Mouse (Mus musculus): ENCODE measurements at regions not wholly inside any gene's neighbourhood (a gene's known extent, or its start where the extent isn't known, plus 50 kb on each side); places are given as distances from the start of the nearest gene placed in this dataset.

DNA sequence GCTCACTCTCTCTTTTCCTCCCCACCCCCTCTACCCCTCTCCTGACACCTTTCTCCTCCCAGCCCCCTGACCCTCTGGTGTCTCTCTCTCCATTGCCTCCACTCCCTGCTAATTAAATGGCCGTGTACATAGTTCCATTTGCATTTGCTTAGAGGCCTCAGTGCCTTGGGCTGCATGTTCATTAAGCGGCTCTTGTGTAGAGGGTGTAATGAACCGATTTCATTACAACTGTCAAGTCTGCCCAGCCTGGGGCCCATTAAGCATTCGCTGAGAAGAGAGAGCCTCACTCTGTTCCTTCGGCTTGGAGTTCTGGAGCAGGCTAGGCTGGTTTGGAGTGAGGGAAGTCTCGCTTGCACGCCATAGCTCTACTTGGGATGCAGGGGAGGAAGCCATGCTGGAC is 376.4 kb downstream of the Ptpru start:
- DNase-seq (ENCODE audit: low spot score) = no peak

DNA sequence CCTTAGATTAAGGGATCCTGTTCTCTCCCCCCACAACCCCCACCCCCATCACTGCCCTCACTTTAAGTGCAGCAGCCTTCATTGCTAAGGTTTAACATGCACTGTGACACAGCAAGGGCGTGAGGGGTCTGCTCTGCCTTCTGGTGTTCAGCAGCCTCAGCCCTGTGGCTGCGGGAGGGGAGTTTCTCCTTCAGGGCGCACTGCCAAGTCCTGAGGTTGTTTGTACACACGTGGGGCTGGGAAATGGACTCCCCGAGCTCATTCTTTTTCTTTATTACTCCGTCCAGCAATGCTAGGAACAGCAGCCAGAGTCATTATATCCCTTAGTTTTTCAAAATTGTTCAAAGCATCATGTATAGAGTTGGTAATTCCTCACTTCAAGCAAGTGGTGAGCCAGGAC is 363.1 kb downstream of the Ptpru start:
- Histone ChIP-seq H3K9ac (ENCODE audit: low read depth, low read length) (no peak overlapping the region), H3K4me1 (replicated peaks; ENCODE audit: insufficient read depth, low read length) (no peaks in the 10 kb centered on the region), H3K4me3 (replicated peaks; ENCODE audit: low read depth, low read length) (no peak overlapping the region), H3K27ac (no peak overlapping the region), H3K4me2 (ENCODE audit: low read length) (no peak overlapping the region), H3K36me3 (ENCODE audit: insufficient read depth, low read length) (no peaks in the 10 kb centered on the region), H3K9me3 (replicated peaks; ENCODE audit: low read length) (no peaks in the 10 kb centered on the region), H3K27me3 (ENCODE audit: insufficient read depth, low read length) (no peaks in the 10 kb centered on the region)
- no peak for TF ChIP-seq CTCF (IDR thresholded peaks at IDR 0.05; ENCODE audit: low read depth)
- peak; percentile 24 for DNase-seq (ENCODE audit: low spot score)
- no peak for ATAC-seq (replicated peaks; ENCODE audit: low FRiP score, low read depth)
- WGBS = 44% methylated on average over 6 of the region's 6 CpGs

More for the DNA sequence above, 376.4 kb downstream of the Ptpru start:
- Histone ChIP-seq H3K27ac (no peak overlapping the region), H3K27me3 (ENCODE audit: insufficient read depth, low read length) (no peaks in the 10 kb centered on the region), H3K9ac (ENCODE audit: low read depth, low read length) (no peak overlapping the region), H3K4me2 (ENCODE audit: low read length) (no peak overlapping the region), H3K4me3 (replicated peaks; ENCODE audit: low read depth, low read length) (no peak overlapping the region), H3K9me3 (replicated peaks; ENCODE audit: low read length) (no peaks in the 10 kb centered on the region), H3K4me1 (replicated peaks; ENCODE audit: insufficient read depth, low read length) (no peaks in the 10 kb centered on the region), H3K36me3 (ENCODE audit: insufficient read depth, low read length) (no peaks in the 10 kb centered on the region)
- TF ChIP-seq CTCF (IDR thresholded peaks at IDR 0.05; ENCODE audit: low read depth) = no peak
- WGBS = 52% methylated on average over 7 of the region's 7 CpGs
- no peak for ATAC-seq (replicated peaks; ENCODE audit: low FRiP score, low read depth)

DNA sequence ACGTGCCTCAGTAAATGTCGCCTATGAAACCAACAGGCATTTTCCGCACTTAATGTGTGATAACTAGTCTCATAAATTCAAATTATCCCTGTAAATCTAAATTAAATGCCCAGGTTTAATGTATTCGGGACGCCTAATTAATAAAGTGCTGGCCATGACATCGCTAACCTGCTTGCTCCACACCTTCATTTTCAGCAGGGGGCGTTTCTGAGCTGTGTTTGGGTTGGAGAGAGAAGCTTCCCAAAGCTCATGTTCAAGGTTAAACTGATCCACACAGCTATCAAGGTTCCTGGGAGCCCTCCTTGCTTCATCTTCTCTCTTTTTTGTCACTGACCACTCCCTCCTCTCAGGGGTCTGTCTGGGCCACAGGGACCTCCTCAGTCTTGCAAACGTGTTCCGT is 359.2 kb downstream of the Ptpru start:
- TF ChIP-seq CTCF (IDR thresholded peaks at IDR 0.05; ENCODE audit: low read depth) = peak; percentile 49
- Histone ChIP-seq H3K4me2 (ENCODE audit: low read length) (no peak overlapping the region), H3K27ac (no peak overlapping the region), H3K9me3 (replicated peaks; ENCODE audit: low read length) (no peaks in the 10 kb centered on the region), H3K36me3 (ENCODE audit: insufficient read depth, low read length) (no peaks in the 10 kb centered on the region), H3K9ac (ENCODE audit: low read depth, low read length) (no peak overlapping the region), H3K4me3 (replicated peaks; ENCODE audit: low read depth, low read length) (no peak overlapping the region), H3K27me3 (ENCODE audit: insufficient read depth, low read length) (no peaks in the 10 kb centered on the region), H3K4me1 (replicated peaks; ENCODE audit: insufficient read depth, low read length) (no peaks in the 10 kb centered on the region)
- no peak for DNase-seq (ENCODE audit: low spot score)
- 51% methylated on average over 9 of the region's 9 CpGs for WGBS
- ATAC-seq (replicated peaks; ENCODE audit: low FRiP score, low read depth) = no peak

DNA sequence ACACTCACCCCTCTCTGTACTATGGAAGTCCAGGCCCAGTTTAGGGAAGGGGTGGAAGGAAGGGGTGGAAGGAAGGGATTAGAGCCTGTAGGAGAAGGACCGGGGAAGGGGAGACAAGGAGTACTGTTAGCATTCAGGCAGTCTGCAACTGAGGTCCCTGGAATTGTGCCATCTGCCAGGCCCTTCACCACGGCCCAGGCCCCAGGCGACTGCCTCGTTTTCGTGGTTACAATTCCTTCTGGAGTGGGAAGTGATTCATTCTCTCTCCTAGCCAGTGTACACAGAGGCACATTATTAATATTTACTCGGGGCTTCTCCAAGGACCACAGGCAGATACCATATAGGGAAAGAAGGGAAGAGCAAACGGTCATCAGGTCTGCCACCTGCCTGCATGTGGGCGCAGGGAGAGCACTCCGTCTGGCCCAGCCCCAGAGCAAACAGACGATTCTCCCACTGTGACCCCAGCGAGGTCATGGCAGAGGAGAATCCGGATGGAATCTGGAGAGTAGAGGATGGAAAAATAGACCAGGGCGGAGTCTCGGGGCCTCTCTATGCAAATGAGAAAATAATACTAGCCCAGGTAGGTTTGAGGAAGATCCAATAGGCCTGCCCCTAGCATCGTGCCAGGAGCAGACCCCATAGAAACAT is 354.0 kb downstream of the Ptpru start:
- no peak overlapping the region for H3K27ac ChIP-seq
- 45% methylated on average over 15 of the region's 15 CpGs for WGBS

DNA sequence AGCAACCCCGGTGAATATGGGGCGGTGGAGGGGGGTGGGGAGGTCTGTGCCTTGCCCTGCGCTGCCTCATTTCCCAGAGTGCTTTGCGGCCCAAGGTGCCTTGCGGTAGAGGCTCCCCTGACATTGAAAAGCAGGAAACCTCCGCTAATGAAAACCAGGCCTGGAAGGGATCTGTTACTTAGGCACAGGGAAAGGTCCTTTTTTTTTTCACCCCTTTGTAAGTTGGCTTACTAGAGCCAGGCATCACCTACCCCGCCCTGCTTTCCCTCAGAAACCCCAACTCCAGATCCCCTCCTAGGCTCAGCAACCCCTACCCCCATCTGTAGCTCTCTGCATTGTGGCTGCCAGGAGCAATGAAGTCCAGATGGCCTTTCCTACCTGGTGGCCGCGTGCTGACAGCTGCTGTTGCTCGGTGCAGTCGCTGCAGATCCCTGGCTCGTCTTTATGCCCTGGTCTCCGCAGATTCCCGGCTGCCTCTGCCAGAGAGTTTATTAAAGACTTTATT is 353.4 kb downstream of the Ptpru start:
- Histone ChIP-seq H3K9ac (ENCODE audit: low read depth, low read length) (no peak overlapping the region), H3K36me3 (ENCODE audit: insufficient read depth, low read length) (no peaks in the 10 kb centered on the region), H3K27me3 (ENCODE audit: insufficient read depth, low read length) (no peaks in the 10 kb centered on the region), H3K27ac (no peak overlapping the region), H3K4me1 (replicated peaks; ENCODE audit: insufficient read depth, low read length) (0 out of 2 replicates have a peak, but pooled peaks cover 19% of the 10 kb centered on the region), H3K4me2 (ENCODE audit: low read length) (no peak overlapping the region), H3K9me3 (replicated peaks; ENCODE audit: low read length) (no peaks in the 10 kb centered on the region), H3K4me3 (replicated peaks; ENCODE audit: low read depth, low read length) (no peak overlapping the region)
- no peak for ATAC-seq (replicated peaks; ENCODE audit: low FRiP score, low read depth)
- DNase-seq (ENCODE audit: low spot score) = no peak
- TF ChIP-seq CTCF (IDR thresholded peaks at IDR 0.05; ENCODE audit: low read depth) = no peak
- 53% methylated on average over 14 of the region's 14 CpGs for WGBS

More for the DNA sequence above, 354.0 kb downstream of the Ptpru start:
- H3K4me3 ChIP-seq (replicated peaks; ENCODE audit: low read depth, low read length) = no peak overlapping the region
- H3K36me3 ChIP-seq (ENCODE audit: insufficient read depth, low read length) = no peaks in the 10 kb centered on the region
- ATAC-seq (replicated peaks; ENCODE audit: low FRiP score, low read depth) (no peak), DNase-seq (ENCODE audit: low spot score) (no peak)
- H3K27me3 ChIP-seq (ENCODE audit: insufficient read depth, low read length) = no peaks in the 10 kb centered on the region
- no peak overlapping the region for H3K4me2 ChIP-seq (ENCODE audit: low read length)
- H3K9ac ChIP-seq (ENCODE audit: low read depth, low read length) = no peak overlapping the region
- H3K4me1 ChIP-seq (replicated peaks; ENCODE audit: insufficient read depth, low read length) = 0 out of 2 replicates have a peak, but pooled peaks cover 15% of the 10 kb centered on the region
- H3K9me3 ChIP-seq (replicated peaks; ENCODE audit: low read length) = no peaks in the 10 kb centered on the region
- no peak for TF ChIP-seq CTCF (IDR thresholded peaks at IDR 0.05; ENCODE audit: low read depth)

DNA sequence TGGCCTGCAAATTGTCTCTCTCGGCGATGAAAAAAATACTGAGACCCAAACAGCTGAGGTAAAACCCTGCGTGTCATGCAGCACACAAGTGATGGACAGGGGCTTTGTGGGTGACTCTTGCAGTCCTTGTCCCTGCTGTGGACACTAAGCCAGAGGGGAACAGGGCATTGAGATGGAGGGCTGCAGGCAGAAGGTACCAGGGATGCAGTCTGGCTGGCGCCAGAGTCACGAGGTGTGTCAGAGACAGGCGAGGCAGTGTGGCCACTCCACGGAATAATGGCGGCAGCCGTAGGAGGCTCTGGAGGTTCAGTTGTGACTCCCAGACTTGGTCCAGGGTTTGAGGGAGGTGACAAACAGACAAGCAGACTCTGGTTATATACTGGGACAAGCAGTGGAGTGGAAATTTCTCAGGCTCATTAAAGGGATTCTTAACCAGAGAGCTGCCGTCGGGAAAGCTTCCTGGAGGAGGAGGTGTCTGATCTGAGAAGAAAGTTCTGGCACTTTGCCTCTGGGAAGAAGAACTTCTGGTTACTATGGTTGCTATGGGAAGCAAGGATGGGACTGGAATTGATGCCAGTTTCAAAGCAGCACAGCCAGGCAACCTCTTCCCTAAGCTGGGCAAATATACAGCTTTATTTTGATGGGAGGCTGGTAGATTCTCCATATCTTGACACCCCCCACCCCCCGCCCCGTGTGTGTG is 352.8 kb downstream of the Ptpru start:
- Histone ChIP-seq H3K27me3 (ENCODE audit: insufficient read depth, low read length) (no peaks in the 10 kb centered on the region), H3K27ac (no peak overlapping the region), H3K4me1 (replicated peaks; ENCODE audit: insufficient read depth, low read length) (0 out of 2 replicates have a peak, but pooled peaks cover 19% of the 10 kb centered on the region), H3K4me3 (replicated peaks; ENCODE audit: low read depth, low read length) (no peak overlapping the region), H3K4me2 (ENCODE audit: low read length) (no peak overlapping the region), H3K36me3 (ENCODE audit: insufficient read depth, low read length) (no peaks in the 10 kb centered on the region), H3K9me3 (replicated peaks; ENCODE audit: low read length) (no peaks in the 10 kb centered on the region), H3K9ac (ENCODE audit: low read depth, low read length) (no peak overlapping the region)
- TF ChIP-seq CTCF (IDR thresholded peaks at IDR 0.05; ENCODE audit: low read depth) = no peak
- WGBS = 68% methylated on average over 13 of the region's 13 CpGs
- DNase-seq (ENCODE audit: low spot score) (no peak), ATAC-seq (replicated peaks; ENCODE audit: low FRiP score, low read depth) (no peak)
